Mouse (Mus musculus) heart, embryonic 12.5 days (tissue): ENCODE results near the gene Phactr1. TPM values are rescaled to one million over a fixed set of nuclear protein-coding genes. Genes with fewer than 3 reads are reported as not detected.

Experiments used
- ATAC-seq: fragments of 200-750 bp; cut with Nextera tagmentation; 2 replicates; pipeline ENCODE4 v1.8.0; 2017; ENCODE audit warnings: moderate TSS enrichment, moderate library complexity; ENCODE audit not compliant: insufficient number of reproducible peaks, low FRiP score
- H3K27ac ChIP-seq: fragments of 300-500 bp; sonication (generic); 2 replicates; pipeline ENCODE4 v1.5.1; 2016; ENCODE audit warnings: mild to moderate bottlenecking, moderate library complexity; ENCODE audit not compliant: poor library complexity, severe bottlenecking
- H3K27me3 ChIP-seq: fragments of 300-500 bp; sonication (generic); replicated peaks from 2 replicates; pipeline ENCODE4 v1.6.1; 2016; ENCODE audit warnings: mild to moderate bottlenecking, moderate library complexity
- H3K36me3 ChIP-seq: fragments of 300-500 bp; sonication (generic); 2 replicates; pipeline ENCODE4 v1.6.1; 2016; ENCODE audit warnings: mild to moderate bottlenecking, moderate library complexity
- H3K4me1 ChIP-seq: fragments of 300-500 bp; sonication (generic); replicated peaks from 2 replicates; pipeline ENCODE4 v1.6.1; 2016; ENCODE audit warnings: mild to moderate bottlenecking
- H3K4me2 ChIP-seq: fragments of 300-500 bp; sonication (generic); 2 replicates; pipeline ENCODE4 v1.6.1; 2016; ENCODE audit warnings: mild to moderate bottlenecking, moderate library complexity
- H3K4me3 ChIP-seq: fragments of 300-500 bp; sonication (generic); 2 replicates; pipeline ENCODE4 v1.5.1; 2016; ENCODE audit warnings: mild to moderate bottlenecking
- H3K9ac ChIP-seq: fragments of 300-500 bp; sonication (generic); 2 replicates; pipeline ENCODE4 v1.6.1; 2016; ENCODE audit warnings: mild to moderate bottlenecking, moderate library complexity
- H3K9me3 ChIP-seq: fragments of 300-500 bp; sonication (generic); replicated peaks from 2 replicates; pipeline ENCODE4 v1.6.1; 2016; ENCODE audit warnings: mild to moderate bottlenecking, moderate library complexity
- WGBS: fragments of 180-500 bp; shearing (Covaris S2); methylation state at CpG from one replicate; pipeline ENCODE4 v1.1.7; 2016; 5-methylcytosine and 5-hydroxymethylcytosine counted together
- polyA plus RNA-seq: library from polyadenylated mRNA; unstranded; fragments of >200 nt; fragmentation: Nextera tagmentation; extraction: Ambion mirVana; gene quantifications from 2 replicates; pipeline ENCODE4 v1.2.1, GENCODE M21; 2016

Gene Phactr1
- polyA plus RNA-seq, 1 experiment from 2014 or later: 4.7 TPM

- Histone ChIP-seq H3K4me2 (no peak overlapping the region), H3K4me3 (no peak overlapping the region), H3K36me3 (peaks cover 38% of the 10 kb centered on the region), H3K27ac (0 out of 2 replicates have a peak overlapping the region, but pooled peaks have one; percentile 31), H3K27me3 (no peaks in the 10 kb centered on the region), H3K9ac (no peak overlapping the region), H3K9me3 (no peaks in the 10 kb centered on the region), H3K4me1 (peaks cover 16% of the 10 kb centered on the region)
- no peak for ATAC-seq
- WGBS: 35% methylated on average over 5 of the region's 5 CpGs
Measured at GRCm38 (mm10) chr13:43157370-43157769, 476.9 kb downstream of the Phactr1 start.

GRCm38 (mm10) chr13:43158281-43158680 is 477.9 kb downstream of the Phactr1 start:
- ATAC-seq: no peak

GRCm38 (mm10) chr13:43159429-43159828 is 479.0 kb downstream of the Phactr1 start:
- Histone ChIP-seq H3K9me3 (no peaks in the 10 kb centered on the region), H3K36me3 (peaks cover 37% of the 10 kb centered on the region), H3K9ac (no peak overlapping the region), H3K4me3 (no peak overlapping the region), H3K4me1 (peaks cover 16% of the 10 kb centered on the region), H3K27ac (peak overlapping the region; percentile 44), H3K4me2 (no peak overlapping the region), H3K27me3 (no peaks in the 10 kb centered on the region)
- 46% methylated on average over 3 of the region's 3 CpGs for WGBS
- 0 out of 2 replicates have a peak, but pooled peaks have one; percentile 61 for ATAC-seq

More at GRCm38 (mm10) chr13:43158281-43158680, 477.9 kb downstream of the Phactr1 start:
- Histone ChIP-seq H3K27me3 (no peaks in the 10 kb centered on the region), H3K4me3 (no peak overlapping the region), H3K27ac (no peak overlapping the region), H3K36me3 (peaks cover 37% of the 10 kb centered on the region), H3K9ac (no peak overlapping the region), H3K4me2 (no peak overlapping the region), H3K9me3 (no peaks in the 10 kb centered on the region), H3K4me1 (peaks cover 16% of the 10 kb centered on the region)
- WGBS: 68% methylated on average over 5 of the region's 5 CpGs

- Histone ChIP-seq H3K9ac (no peak overlapping the region), H3K4me3 (no peak overlapping the region), H3K9me3 (no peaks in the 10 kb centered on the region), H3K4me1 (peaks cover 6% of the 10 kb centered on the region), H3K27me3 (no peaks in the 10 kb centered on the region), H3K36me3 (peaks cover 48% of the 10 kb centered on the region), H3K4me2 (no peak overlapping the region), H3K27ac (no peak overlapping the region)
- 80% methylated on average over 9 of the region's 9 CpGs for WGBS
- ATAC-seq: no peak
Measured at GRCm38 (mm10) chr13:43167721-43168120, 487.3 kb downstream of the Phactr1 start.

GRCm38 (mm10) chr13:43171020-43171710 is 490.7 kb downstream of the Phactr1 start, which contains the start of gene Tbc1d7:
Tbc1d7 (minus strand) TSS chr13:43171501.
- under 1% methylated on average over 48 of the region's 48 CpGs for WGBS
- Histone ChIP-seq H3K36me3 (peaks cover 17% of the 10 kb centered on the region), H3K4me2 (peak within 1 kb of the TSS; percentile 73), H3K4me1 (peaks cover 6% of the 10 kb centered on the region), H3K9me3 (no peaks in the 10 kb centered on the region), H3K27ac (peak within 1 kb of the TSS; percentile 72), H3K27me3 (no peaks in the 10 kb centered on the region), H3K4me3 (peak within 1 kb of the TSS; percentile 91), H3K9ac (peak within 1 kb of the TSS; percentile 92)
- peak; percentile 93 for ATAC-seq

- Histone ChIP-seq H3K4me1 (peaks cover 6% of the 10 kb centered on the region), H3K4me2 (peak overlapping the region; percentile 73), H3K9me3 (no peaks in the 10 kb centered on the region), H3K27ac (no peak overlapping the region), H3K4me3 (peak overlapping the region; percentile 91), H3K36me3 (peaks cover 16% of the 10 kb centered on the region), H3K27me3 (no peaks in the 10 kb centered on the region), H3K9ac (peak overlapping the region; percentile 92; the same call in 1 of the 2 replicates)
- ATAC-seq: no peak
- 17% methylated on average over 14 of the region's 14 CpGs for WGBS
Measured at GRCm38 (mm10) chr13:43172036-43172713, 491.8 kb downstream of the Phactr1 start.

GRCm38 (mm10) chr13:43173262-43173661 is 492.8 kb downstream of the Phactr1 start:
- Histone ChIP-seq H3K27ac (no peak overlapping the region), H3K36me3 (peaks cover 7% of the 10 kb centered on the region), H3K27me3 (no peaks in the 10 kb centered on the region), H3K9me3 (no peaks in the 10 kb centered on the region), H3K4me2 (peak overlapping the region; percentile 13; the same call in 1 of the 2 replicates), H3K4me3 (no peak overlapping the region), H3K4me1 (peaks cover 6% of the 10 kb centered on the region), H3K9ac (no peak overlapping the region)
- WGBS: 12% methylated on average over 9 of the region's 9 CpGs
- ATAC-seq: no peak

- Histone ChIP-seq H3K9ac (no peak overlapping the region), H3K36me3 (no peaks in the 10 kb centered on the region), H3K9me3 (no peaks in the 10 kb centered on the region), H3K4me1 (peaks cover 6% of the 10 kb centered on the region), H3K27me3 (0 out of 2 replicates have a peak, but pooled peaks cover 3% of the 10 kb centered on the region), H3K4me3 (no peak overlapping the region), H3K27ac (no peak overlapping the region), H3K4me2 (no peak overlapping the region)
- 89% methylated on average over 3 of the region's 3 CpGs for WGBS
- no peak for ATAC-seq
Measured at GRCm38 (mm10) chr13:43176676-43177075, 496.3 kb downstream of the Phactr1 start.

- peaks cover 6% of the 10 kb centered on the region for H3K4me1 ChIP-seq
- no peak overlapping the region for H3K9ac ChIP-seq
- no peak for ATAC-seq
- 0 out of 2 replicates have a peak, but pooled peaks cover 9% of the 10 kb centered on the region for H3K27me3 ChIP-seq
- no peaks in the 10 kb centered on the region for H3K36me3 ChIP-seq
- 85% methylated on average over 7 of the region's 7 CpGs for WGBS
- no peak overlapping the region for H3K4me2 ChIP-seq
- no peaks in the 10 kb centered on the region for H3K9me3 ChIP-seq
- no peak overlapping the region for H3K27ac ChIP-seq
- H3K4me3 ChIP-seq: no peak overlapping the region
Measured at GRCm38 (mm10) chr13:43177317-43177716, 496.9 kb downstream of the Phactr1 start.

- H3K9ac ChIP-seq: no peak overlapping the region
- ATAC-seq: peak; percentile 61; the same call in 1 of the 2 replicates
- WGBS: 55% methylated on average over 7 of the region's 7 CpGs
Measured at GRCm38 (mm10) chr13:43181104-43181503, 500.7 kb downstream of the Phactr1 start.

More at GRCm38 (mm10) chr13:43181104-43181503, 500.7 kb downstream of the Phactr1 start:
- Histone ChIP-seq H3K27ac (no peak overlapping the region), H3K9me3 (no peaks in the 10 kb centered on the region), H3K4me2 (no peak overlapping the region), H3K36me3 (no peaks in the 10 kb centered on the region), H3K4me3 (no peak overlapping the region), H3K4me1 (peaks cover 29% of the 10 kb centered on the region), H3K27me3 (0 out of 2 replicates have a peak, but pooled peaks cover 9% of the 10 kb centered on the region)
